Mouse (Mus musculus) G1E-ER4 (cell line): Measurements from ENCODE around the gene Dock4. TPM values are rescaled to one million over a fixed set of nuclear protein-coding genes. Genes with fewer than 3 reads are reported as not detected.

Experiments
- GATA1 ChIP-seq: IDR thresholded peaks from one replicate; pipeline ENCODE4 v1.8.0; 2012; ENCODE audit warnings: low read length, inconsistent platforms
- polyA plus RNA-seq: library from polyadenylated mRNA; stranded (reverse); fragments of >175 nt; gene quantifications from 2 replicates; pipeline ENCODE4 v1.2.3, GENCODE M21; 2012

The Dock4 gene
- polyA plus RNA-seq, 1 experiment = 0.02 TPM

DNA sequence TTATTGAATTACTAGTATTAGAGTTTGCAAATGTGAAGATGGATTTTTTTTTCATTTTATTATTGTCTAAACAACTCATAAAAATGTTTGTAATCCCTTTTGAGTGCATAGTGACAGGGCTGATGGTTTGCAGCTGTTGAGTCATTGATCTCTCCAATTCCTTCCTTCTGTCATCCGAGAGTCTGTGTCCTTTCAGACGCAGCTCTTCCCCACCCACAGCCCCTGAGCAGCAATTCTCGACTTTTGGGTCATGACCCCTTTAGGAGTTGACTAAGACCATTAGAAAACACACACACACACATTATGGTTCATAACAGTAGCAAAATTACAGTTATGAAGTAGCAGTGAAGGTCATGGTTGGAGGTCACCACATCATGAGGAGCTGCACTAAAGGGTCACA, 380.7 kb downstream of the Dock4 start:
- no peak for TF ChIP-seq GATA1

DNA sequence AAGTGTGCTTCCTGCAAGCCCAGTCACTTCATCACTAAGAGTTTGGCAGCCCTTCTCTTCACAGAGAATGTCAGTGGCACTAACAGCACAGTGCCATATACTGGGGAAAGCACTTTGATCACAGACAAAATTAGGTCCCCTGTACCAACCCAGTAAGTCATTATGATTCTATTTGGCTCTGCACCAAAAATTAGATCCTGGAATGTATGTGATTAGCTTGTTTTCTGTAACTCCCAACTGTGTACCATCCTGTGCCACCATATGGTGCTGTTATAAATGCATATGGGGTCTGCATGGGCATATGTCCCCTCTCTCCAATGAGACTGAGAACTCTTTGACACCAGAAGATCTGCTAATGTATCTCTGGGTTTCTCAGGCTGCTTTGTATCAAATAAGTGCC, 382.3 kb downstream of the Dock4 start:
- no peak for TF ChIP-seq GATA1

DNA sequence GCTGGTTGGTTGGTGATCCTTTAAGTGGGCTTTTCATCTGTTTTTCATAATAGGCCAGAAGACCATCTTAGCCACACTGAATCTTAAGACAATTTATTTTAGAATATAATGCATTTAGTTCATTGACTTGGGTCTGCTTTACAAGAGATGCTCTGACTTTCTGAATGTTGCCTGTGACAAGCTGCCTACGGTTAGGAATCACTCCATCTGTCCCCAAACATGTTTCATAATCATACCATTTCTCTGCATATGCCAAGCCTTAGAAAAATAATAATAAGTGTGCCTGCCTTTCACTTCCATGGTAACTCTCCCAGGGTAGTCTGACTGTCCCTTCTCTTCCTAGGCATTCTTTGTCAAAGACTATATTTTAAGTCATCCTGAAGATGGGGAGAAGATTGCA, 383.5 kb downstream of the Dock4 start:
- TF ChIP-seq GATA1 = no peak

DNA sequence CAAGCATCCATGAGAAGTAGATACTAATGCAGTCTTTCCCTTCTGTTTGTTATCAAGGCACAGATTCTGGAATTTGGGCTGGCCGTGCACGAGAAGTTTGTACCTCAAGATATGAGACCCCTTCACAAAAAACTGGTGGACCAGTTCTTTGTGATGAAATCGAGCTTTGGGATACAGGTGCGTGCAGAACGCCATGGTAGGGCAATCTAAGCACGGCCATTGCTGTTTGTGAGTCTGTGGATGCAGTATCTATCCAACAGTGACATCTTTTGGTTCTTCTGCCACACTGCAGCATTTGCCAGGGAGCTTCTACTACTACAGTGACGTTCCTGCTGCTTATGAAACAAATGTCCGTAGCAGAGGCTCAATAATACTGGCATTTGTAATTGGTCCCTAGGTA, 386.4 kb downstream of the Dock4 start:
- no peak for TF ChIP-seq GATA1

DNA sequence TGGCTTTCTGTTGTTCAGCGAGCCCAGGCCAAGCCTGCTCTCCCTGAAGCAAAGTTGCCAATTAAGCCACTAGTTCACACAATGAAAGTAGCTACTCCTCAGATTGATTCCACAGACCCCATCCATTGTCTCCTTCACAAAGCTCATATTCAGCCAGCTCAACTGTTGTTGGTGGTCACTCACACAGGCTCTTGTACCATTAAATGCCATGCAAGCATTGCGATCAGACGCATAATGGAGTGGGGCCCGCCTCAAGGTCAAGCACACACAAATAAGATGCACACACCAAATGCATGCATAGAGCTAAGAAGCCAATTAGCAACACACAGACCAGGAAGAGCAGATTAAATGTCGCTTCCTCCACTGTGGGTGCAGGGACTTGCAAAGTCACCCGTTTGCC, 391.2 kb downstream of the Dock4 start:
- TF ChIP-seq GATA1 = no peak

DNA sequence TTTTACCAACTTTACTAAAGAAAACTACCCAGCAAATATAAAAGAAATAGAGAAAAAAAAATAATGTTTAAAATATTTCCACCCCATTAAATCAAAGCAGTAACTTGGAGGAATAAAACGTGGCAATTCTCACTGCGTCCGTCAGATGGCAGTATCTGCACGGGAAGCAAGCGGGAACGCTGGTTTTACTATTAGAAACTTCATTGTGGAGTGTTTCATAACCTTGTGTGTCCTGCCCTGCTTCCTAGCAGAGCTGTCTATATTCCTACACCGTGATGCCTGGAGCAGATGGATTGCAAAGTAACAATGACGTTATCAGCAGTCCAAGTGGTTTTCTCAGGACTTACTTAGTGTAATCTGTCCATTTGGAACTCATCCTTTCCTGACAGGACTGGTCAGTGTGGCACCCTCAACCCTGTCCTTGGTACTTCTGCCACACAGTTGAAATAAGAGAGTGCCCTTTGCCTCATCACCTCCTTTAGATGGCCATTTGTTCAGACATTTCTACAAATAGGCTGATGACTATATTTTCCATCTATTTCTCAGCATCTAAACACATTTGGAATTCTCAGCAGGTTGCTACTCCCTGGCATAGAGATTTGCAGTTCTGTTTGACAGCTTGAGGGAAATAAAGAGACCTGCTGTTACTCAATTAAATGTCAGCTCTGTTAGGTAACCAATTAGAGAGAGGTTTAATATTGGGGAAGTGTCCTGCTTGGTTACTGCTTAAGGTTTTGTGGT, 392.0 kb downstream of the Dock4 start:
- TF ChIP-seq GATA1 = no peak

DNA sequence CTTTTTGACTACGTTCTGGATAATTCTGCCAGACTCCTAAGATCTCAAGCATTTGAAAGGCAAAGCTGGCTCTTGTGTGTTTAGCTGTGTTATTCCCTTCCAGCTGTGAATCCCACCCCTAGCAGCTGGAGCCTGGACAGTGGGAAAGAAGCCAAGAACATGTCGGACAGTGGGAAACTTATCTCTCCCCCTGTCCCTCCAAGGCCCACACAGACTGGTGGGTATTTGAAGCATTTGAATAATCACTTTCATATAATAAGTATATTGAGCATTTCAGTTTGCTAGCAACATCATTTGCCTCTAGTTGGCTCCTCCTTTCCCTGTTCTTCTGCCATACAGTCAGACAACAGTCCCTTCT, 392.6 kb downstream of the Dock4 start:
- TF ChIP-seq GATA1 = no peak

DNA sequence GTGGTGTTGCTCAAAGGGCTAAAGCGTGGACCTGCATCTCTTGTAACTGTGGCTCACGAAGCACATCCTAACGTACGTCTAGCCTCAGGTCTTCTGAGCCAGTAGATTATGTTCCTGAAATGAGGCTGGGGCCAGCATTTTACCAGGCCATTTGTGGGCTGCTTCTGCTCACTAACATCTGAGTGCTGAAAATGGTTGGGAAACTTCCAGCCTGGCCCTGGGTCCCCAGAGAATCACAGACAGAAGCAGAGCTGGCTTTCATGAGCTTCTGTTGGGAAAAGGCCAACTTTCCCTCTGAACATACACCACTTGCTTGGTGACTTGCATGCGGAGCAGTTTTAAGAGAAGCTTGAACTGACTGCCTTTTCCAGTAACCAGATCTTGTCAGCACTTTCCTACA, 393.2 kb downstream of the Dock4 start:
- no peak for TF ChIP-seq GATA1

DNA sequence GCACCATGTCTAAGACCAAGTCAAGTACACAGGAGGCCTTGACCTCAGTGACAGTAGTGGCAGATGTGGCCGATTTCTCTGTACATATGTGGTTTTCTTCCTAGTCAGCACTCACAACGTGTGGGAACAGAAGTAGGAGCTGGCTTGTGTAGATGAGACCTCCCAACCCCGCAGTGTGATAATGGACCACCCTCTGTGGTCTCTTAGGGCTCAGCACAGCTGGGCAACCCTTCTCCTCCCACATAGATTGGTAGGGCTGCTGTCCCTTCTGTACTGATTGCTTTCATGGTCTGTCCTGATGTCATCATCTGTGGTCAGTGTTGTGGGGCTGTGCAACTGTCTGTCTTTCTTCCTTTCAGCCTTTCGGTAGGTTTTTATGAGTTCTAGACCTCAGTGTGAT, 394.1 kb downstream of the Dock4 start:
- no peak for TF ChIP-seq GATA1

DNA sequence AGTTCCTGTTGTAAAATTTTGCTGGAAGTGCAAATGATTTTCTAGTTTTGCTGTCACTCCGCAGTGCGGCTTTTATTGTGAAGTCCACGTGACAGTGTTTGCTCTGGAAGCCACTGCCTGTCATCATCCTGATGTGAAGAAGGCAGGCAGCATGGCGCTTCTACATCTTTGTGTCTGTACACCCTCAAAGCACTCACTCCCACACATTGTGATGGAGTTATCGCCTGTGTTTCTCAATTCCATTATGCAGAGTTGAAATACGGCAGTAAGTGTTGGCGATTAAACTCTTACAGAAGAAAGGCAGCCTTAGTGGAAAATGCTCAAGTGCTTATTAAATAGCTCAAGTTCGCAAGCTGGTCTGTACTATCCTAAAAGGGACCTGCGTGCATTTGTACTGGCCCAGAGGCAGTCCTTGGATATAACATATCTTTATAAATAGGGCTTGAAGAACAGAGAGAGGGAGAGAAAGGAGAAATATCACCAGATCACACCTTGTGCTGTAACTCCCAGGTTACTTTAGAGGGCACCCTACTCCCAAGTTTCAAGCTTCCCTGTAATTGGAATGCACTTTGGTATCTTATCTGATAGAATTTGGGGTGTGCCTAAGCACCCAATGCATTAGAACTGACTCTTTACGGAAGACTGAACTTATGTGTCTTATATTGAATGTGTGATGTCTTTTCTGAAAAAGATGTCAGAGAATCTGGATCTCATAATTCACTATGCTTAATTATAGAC, 396.7 kb downstream of the Dock4 start:
- no peak for TF ChIP-seq GATA1

DNA sequence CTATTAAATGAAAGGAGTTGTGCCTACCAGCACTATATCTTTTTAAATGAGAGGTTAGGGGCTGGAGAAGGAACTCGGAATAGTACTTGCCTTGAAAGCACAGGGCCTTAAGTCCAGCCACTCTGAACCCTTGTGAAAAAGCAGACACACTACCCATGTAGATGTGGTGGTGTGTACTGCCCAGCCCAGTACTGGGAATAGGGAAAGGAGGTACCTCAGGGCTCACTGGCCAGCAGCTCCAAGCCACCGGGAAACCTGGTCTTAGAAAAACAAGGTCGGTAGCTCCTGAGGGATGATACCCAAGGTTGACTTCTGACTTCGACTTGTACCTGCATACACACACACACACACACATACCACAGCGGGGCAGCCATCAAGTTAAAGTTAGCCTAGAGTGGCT, 397.2 kb downstream of the Dock4 start:
- no peak for TF ChIP-seq GATA1

DNA sequence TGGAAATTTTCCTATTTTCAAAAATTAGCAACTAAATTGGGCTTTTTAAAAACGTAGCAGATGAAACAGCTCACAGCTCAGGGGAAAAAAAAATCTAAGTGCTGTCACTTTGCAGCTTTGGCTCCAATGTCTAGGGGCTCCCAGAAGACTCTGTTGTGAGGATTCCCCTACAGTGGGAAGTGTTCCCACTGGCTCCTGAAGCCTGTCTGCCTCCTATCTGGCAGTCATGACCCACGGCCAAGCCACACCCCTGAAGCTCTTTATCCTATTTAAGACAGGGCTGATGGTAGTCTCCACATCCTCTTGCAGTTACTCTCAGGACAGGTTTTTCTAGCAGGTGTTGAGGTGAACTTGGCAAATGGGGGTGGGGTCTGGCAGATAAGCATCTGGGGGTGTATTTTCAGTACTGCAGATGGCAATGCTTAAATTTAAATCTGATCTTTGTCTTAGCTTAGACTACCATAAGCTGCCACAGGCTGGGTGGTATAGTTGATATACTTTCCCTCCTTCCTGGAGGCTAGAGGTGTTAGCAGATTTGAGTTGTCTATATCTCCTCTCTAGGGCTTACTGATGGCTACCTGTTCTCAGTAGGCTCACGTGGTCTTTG, 397.8 kb downstream of the Dock4 start:
- no peak for TF ChIP-seq GATA1

DNA sequence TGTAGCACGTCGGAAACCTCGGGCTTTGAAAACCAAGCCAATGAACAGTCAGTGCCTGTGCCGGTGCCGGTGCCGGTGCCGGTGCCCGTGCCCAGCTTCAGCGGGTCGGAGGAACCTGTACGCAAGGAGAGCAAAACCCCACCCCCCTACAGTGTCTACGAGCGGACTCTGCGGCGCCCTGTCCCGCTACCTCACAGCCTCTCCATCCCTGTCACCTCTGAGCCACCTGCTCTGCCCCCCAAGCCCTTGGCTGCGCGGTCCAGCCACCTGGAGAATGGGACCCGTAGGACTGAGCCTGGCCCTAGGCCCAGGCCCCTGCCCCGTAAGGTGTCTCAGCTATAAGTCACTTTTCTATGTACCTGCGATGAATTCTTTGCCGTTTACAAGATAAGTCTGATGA, 398.6 kb downstream of the Dock4 start:
- TF ChIP-seq GATA1 = no peak

DNA sequence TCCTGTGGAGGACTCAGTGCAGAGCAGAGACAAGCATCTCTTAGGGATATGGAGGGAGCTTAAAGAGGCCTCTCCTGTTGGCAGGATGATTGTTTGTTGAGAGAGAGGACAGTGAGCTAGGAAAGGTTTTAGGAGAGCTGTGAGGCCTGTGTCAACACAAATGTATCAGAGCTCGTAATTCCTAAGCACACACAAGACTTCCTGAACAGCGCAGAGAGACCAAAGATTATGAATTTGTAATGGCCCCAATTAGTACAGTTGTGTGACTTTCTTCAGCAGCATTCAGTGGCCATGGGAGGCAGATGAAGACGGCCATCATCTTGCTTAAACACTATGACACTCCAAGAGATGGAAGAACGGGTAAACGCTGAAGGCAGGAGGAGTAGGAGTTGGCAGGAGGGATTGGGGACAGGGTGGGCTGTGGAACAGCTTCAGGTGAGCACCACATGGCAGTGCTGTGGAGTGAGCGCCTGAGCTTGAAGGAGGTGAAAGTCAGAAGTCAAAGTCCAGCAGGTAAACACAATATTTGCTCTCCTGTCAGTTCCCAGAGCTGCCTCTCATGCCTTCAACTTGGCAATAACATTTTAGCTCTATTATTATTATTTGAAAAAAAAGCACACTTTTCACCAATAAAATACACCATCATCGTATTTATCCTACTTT, 409.1 kb downstream of the Dock4 start:
- TF ChIP-seq GATA1 = no peak

DNA sequence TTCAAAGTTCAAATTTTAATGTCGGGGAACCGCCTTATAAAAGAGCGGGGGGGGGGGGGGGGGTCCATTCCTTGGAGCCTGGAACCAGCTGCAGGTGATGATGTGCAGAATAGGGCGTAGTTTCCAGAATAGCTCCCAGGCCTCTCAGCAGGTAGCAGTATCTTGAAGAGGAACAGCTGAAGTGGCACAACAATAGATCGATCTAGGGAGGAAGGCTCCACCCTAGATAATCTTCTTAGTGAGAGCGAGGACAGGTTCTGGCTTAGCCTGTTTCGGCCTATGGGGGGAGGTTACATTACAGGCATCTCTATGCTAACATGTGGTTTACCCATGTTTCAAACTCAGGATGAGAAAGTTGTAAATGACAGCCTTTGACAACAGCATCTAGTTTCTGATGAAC, 411.7 kb downstream of the Dock4 start:
- TF ChIP-seq GATA1 = no peak

DNA sequence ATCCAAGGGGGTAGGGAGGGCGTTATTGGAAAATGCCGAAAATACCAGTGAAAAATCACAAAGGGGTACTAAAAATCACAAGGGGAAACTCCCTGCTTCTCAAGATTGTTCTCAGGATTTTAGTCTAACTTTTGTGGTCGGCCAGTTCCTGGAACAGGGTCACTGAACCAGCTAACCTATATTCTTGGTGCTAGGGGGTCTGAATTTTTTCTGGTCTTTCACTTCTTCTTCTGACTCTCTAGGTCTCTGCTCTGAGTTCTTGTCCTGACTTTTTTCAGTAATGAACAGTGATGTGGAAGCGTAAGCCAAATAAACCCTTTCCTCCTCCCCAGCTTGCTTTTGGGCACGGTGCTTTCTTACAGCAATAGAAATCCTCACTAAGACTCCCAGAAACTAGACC, 424.6 kb downstream of the Dock4 start:
- no peak for TF ChIP-seq GATA1
